Mouse (Mus musculus) megakaryocyte, embryonic 14.5 days (primary cell): Measurements from ENCODE around the gene Ppm1h.

ENCODE experiments used
- FLI1 ChIP-seq: IDR thresholded peaks from 2 replicates; pipeline ENCODE4 v1.6.1; 2012; ENCODE audit warnings: low read length, inconsistent platforms, mixed read lengths
- GATA1 ChIP-seq: IDR thresholded peaks from 3 replicates; pipeline ENCODE4 v1.6.1; 2012; ENCODE audit warnings: mixed read lengths, low read length, inconsistent platforms, borderline replicate concordance

DNA sequence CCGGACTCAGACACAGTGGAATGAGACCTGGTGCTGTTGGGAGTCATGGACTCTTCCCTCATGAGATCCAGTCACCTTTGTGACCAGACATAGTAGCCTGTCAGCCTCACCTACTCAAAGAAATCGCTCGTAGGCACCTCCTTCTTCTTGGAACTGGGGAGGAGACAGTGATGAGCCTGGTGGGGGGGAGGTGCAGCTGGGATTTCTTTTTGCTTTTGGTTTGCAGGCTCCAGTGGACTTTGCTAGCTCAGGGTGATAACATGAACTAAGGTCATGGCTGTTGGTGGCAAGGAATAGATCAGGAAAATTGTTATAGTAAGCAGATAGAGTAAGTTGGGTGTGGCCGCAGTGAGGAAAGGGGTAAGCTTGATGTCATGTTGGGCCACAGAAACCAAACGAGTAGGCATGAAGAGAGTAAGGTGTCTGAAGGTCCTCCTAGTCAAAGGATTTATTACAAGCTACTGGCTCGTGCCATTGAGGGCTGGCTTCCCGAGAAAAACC is 56.8 kb downstream of the Ppm1h start:
- no peak for TF ChIP-seq FLI1
- no peak for TF ChIP-seq GATA1
